Mouse (Mus musculus): ENCODE measurements around the gene Gm10439. TPM values are rescaled to one million over a fixed set of nuclear protein-coding genes. Genes with fewer than 3 reads are reported as not detected.
"Not testable (repeated sequence)": the region's sequence is repeated elsewhere in the genome, so short reads cannot be mapped to it uniquely, and the experiment has no call there.

The Gm10439 gene
- not detected for total RNA-seq (2021)
- long read RNA-seq, experiment 1: 0 reads
- long read RNA-seq, experiment 2: 0 reads

DNA sequence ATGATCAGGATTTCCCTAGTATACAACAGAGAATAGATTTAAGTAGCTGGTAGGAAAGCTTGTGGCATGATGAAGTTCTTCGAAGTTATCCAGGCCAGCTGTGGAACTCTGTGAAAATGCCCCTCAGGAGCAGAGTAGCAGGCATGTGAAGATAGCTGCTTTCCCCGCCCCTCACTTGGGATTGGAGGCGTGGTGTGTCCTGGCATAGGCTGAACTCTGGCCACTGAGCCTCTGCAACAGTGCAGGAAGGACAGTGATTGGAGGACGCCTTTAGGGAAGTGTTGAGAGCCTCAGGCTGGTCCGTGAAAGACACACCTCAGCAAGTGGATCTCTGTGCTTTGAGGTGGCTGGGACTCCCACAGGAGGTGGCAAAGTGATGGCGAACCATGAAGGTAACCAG is at the start of gene Gm10439:
Gene Gm10439, plus strand, starts transcription at position 301 of the 400 bp plus-strand sequence.
- intact Hi-C loops (cut with DNase I); DNase-seq: not testable (repeated sequence)

Other genes with a start within 250 kb of the Gm10439 start
- not detected for gene Gm15085, start 147.0 kb upstream of the Gm10439 start, total RNA-seq (2021)
- gene Gm15097, start 189.9 kb downstream of the Gm10439 start, total RNA-seq (2021): not detected